Mouse (Mus musculus): ENCODE measurements around the gene Eif4enif1. TPM values are rescaled to one million over a fixed set of nuclear protein-coding genes. Genes with fewer than 3 reads are reported as not detected.
"Not testable (repeated sequence)": the region's sequence is repeated elsewhere in the genome, so short reads cannot be mapped to it uniquely, and the experiment has no call there.

Gene Eif4enif1
- polyA plus RNA-seq, 1 experiment from 2014 or later: 62.5 TPM

DNA sequence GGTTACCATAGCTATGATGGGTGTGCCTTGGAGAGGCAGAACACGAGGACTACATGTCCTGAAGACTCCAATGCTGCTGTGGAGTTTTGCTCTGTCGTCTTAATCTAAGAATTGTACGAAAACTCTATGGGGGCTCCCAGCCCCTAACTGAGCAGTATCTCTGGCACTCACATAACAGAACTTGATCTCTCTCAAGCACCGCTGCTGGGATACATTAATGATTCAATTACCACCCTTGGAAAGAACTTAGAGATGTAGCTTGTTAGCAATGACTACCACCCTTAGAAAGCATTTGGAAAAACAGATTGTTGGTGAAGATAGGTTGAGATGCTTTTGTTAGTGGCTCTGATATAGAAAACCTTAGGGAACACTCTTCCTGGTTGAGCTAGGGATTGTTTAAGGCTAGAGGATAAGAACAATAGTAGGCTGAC, 34.6 kb upstream of the Eif4enif1 start:
- not testable (repeated sequence) for H3K36me3 ChIP-seq; H3K9ac ChIP-seq; H3K27me3 ChIP-seq (replicated peaks); ATAC-seq (ENCODE audit: low FRiP score, low read depth); H3K27ac ChIP-seq; H3K4me1 ChIP-seq; H3K4me2 ChIP-seq (replicated peaks); H3K4me3 ChIP-seq
- WGBS: 74% methylated on average over 4 of the region's 4 CpGs
- H3K9me3 ChIP-seq: peaks cover 13% of the 10 kb centered on the region

DNA sequence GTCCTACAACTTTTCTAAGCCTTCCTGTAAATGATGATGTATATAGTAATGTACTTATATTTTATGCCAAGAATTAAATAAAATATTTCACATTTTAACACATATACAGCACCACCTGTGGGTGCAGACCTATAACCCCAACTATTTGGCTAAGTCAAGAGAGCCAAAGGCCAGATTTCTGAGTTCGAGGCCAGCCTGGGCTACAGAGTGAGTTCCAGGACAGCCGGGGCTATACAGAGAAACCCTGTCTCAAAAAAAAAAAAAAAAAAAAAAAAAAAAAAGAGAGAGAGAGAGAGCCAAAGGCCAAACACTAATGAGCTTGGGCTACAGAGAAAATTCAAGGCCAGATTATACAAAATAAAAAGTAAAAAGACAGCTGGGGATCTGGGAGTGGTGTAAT, 33.1 kb upstream of the Eif4enif1 start:
- ATAC-seq (ENCODE audit: low FRiP score, low read depth); H3K4me3 ChIP-seq; H3K27me3 ChIP-seq (replicated peaks); H3K9ac ChIP-seq; H3K27ac ChIP-seq; H3K4me2 ChIP-seq (replicated peaks); H3K4me1 ChIP-seq; H3K36me3 ChIP-seq: not testable (repeated sequence)
- WGBS: 74% methylated on average over 2 of the region's 2 CpGs
- peaks cover 16% of the 10 kb centered on the region for H3K9me3 ChIP-seq

GRCm38 (mm10) chr11:3171931-3172330, 30.3 kb upstream of the Eif4enif1 start:
- H3K4me2 ChIP-seq (replicated peaks); H3K4me3 ChIP-seq; H3K27ac ChIP-seq; H3K4me1 ChIP-seq; ATAC-seq (ENCODE audit: low FRiP score, low read depth); H3K27me3 ChIP-seq (replicated peaks); H3K36me3 ChIP-seq; H3K9ac ChIP-seq: not testable (repeated sequence)
- peaks cover 10% of the 10 kb centered on the region for H3K9me3 ChIP-seq
- 67% methylated on average over 1 of the region's 1 CpGs for WGBS

GRCm38 (mm10) chr11:3172526-3172925, 29.7 kb upstream of the Eif4enif1 start:
- peaks cover 10% of the 10 kb centered on the region for H3K9me3 ChIP-seq
- not testable (repeated sequence) for H3K27ac ChIP-seq; H3K9ac ChIP-seq; H3K4me3 ChIP-seq; H3K4me1 ChIP-seq; ATAC-seq (ENCODE audit: low FRiP score, low read depth); H3K27me3 ChIP-seq (replicated peaks); H3K4me2 ChIP-seq (replicated peaks); H3K36me3 ChIP-seq
- 64% methylated on average over 5 of the region's 6 CpGs for WGBS

DNA sequence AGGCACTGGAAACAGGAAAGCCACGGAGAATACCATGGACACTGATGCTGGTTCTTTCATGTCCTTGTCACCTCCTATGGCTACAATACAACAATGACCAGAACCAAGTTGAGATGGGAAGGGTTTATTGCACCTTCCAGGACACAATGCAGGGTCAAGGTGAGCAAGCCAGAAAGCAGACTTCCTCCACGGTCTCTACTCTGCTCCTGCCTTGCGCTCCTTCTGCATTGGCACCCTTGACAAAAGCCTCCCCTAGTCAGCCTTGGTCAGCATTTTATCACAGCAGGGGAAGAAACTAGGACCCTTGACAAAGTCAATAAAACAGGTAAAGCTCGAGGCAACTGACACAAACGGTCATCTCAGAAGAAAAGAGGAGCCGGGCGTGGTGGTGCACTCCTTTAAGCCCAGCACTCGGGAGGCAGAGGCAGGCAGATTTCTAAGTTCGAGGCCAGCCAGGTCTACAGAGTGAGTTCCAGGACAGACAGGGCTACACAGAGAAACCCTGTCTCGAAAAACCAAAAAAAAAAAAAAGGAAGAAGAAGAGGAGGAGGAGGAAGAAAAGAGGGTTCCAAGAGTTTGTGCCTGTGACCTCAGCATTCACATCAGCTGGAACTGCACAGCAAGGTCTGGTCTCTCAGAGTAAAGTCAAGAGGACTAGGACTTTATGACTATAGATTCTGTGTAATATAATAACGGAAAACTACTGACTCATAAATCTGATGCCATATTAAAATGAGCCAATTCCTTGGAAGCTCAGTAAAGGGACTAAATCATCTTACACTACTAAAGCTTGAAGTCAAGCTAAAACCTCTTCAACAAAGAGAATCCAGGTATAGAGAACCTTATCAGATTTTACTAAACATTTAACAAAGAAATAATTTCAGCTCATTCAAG, 28.5 kb upstream of the Eif4enif1 start:
- ATAC-seq (ENCODE audit: low FRiP score, low read depth): peak; percentile 39

GRCm38 (mm10) chr11:3178968-3179725, 23.0 kb upstream of the Eif4enif1 start:
- H3K36me3 ChIP-seq; H3K4me1 ChIP-seq; H3K27me3 ChIP-seq (replicated peaks); H3K4me3 ChIP-seq; H3K9me3 ChIP-seq; H3K4me2 ChIP-seq (replicated peaks); ATAC-seq (ENCODE audit: low FRiP score, low read depth); H3K27ac ChIP-seq; H3K9ac ChIP-seq: not testable (repeated sequence)
- WGBS: 83% methylated on average over 6 of the region's 6 CpGs

More for the DNA sequence above, 28.5 kb upstream of the Eif4enif1 start:
- H3K36me3 ChIP-seq; H3K27me3 ChIP-seq (replicated peaks); H3K4me1 ChIP-seq; H3K27ac ChIP-seq; H3K4me2 ChIP-seq (replicated peaks); H3K4me3 ChIP-seq; H3K9ac ChIP-seq: not testable (repeated sequence)
- WGBS: 84% methylated on average over 11 of the region's 11 CpGs
- peaks cover 10% of the 10 kb centered on the region for H3K9me3 ChIP-seq

DNA sequence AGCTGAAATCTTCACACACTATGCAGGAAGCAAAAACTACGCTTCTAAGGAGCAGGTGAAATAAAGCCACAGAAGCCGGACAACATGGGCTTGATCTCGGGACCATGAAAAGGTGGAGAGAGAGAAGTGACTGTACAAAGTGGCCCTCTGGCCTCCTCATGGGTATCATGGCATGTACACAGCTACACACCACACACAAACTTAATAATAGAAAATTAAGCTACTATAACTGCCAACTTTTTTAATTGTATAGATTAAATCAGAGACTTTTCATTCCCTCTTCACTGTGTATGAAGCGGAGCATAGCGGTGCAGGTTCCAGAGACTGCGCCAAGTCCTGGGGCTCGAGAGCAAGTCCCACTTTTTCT, 22.5 kb upstream of the Eif4enif1 start:
- H3K4me3 ChIP-seq; H3K4me2 ChIP-seq (replicated peaks); H3K4me1 ChIP-seq; H3K27me3 ChIP-seq (replicated peaks); ATAC-seq (ENCODE audit: low FRiP score, low read depth); H3K9ac ChIP-seq; H3K36me3 ChIP-seq; H3K27ac ChIP-seq; H3K9me3 ChIP-seq: not testable (repeated sequence)
- 87% methylated on average over 7 of the region's 7 CpGs for WGBS

GRCm38 (mm10) chr11:3180510-3181160, 21.6 kb upstream of the Eif4enif1 start:
- WGBS: 79% methylated on average over 6 of the region's 6 CpGs

DNA sequence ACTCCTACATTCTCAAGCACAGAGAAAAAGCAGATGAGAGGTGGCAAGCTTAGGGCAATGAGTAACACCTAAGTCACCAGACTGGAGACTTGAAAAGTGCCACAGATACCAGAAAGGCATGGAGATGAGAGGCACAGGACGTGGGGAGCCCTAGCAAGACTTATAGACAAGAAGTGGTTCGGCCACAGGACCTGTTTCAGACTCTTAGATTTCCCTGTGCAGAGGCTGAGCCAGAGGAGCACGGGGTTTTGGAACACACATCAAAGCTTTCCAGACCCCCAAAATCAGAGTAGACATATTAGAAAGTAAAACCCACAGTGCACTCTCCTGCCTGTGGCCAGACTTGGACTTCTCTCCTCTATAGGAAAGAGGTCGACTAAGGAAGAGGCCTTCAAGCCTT, 20.9 kb upstream of the Eif4enif1 start:
- not testable (repeated sequence) for H3K9me3 ChIP-seq; H3K27me3 ChIP-seq (replicated peaks); H3K36me3 ChIP-seq; H3K4me2 ChIP-seq (replicated peaks); ATAC-seq (ENCODE audit: low FRiP score, low read depth); H3K9ac ChIP-seq; H3K4me1 ChIP-seq; H3K4me3 ChIP-seq; H3K27ac ChIP-seq
- 59% methylated on average over 4 of the region's 4 CpGs for WGBS

More at GRCm38 (mm10) chr11:3180510-3181160, 21.6 kb upstream of the Eif4enif1 start:
- H3K27me3 ChIP-seq (replicated peaks); H3K4me2 ChIP-seq (replicated peaks); ATAC-seq (ENCODE audit: low FRiP score, low read depth); H3K4me1 ChIP-seq; H3K36me3 ChIP-seq; H3K9me3 ChIP-seq; H3K9ac ChIP-seq; H3K27ac ChIP-seq; H3K4me3 ChIP-seq: not testable (repeated sequence)

DNA sequence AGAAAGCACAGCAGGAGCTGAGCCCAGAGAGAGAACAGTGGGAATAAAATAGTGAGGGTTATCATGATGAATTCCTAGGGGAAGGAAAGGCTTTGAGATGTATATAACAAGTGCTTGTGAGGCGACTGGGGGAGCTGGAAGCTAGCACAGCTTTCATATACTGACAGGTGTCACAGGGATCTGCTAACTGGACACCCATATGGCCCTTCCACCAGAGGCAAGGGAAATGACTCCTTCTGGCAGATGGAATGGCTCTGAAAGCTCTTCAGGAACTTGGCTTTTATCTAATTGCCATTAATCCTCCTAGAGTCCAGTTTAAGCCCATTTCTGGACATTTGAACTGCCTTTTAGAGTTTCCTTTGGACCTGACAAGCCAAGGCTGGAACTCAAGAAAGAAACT, 20.2 kb upstream of the Eif4enif1 start:
- H3K9me3 ChIP-seq; H3K27ac ChIP-seq; H3K4me2 ChIP-seq (replicated peaks); H3K36me3 ChIP-seq; ATAC-seq (ENCODE audit: low FRiP score, low read depth); H3K27me3 ChIP-seq (replicated peaks); H3K9ac ChIP-seq; H3K4me1 ChIP-seq; H3K4me3 ChIP-seq: not testable (repeated sequence)
- WGBS: 50% methylated on average over 1 of the region's 1 CpGs

DNA sequence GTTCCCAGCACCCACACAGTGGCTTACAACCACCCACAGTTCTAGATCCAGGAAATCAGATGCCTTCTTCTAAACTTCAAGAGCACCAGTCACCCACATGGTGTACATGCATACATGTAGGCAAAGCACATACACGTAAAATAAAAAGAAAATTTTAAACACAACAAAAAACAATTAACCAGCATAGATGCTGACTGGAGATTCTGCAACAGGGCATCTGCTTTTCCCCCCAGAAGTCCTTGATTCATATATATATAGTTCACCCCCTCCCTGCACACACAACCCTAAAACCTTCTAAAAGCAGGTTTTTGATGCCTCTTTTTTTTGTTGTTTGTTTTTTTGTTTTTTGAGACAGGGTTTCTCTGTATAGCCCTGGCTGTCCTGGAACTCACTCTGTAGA, 19.5 kb upstream of the Eif4enif1 start:
- WGBS: 83% methylated on average over 1 of the region's 1 CpGs
- not testable (repeated sequence) for H3K4me3 ChIP-seq; H3K4me1 ChIP-seq; H3K9ac ChIP-seq; H3K36me3 ChIP-seq; H3K27me3 ChIP-seq (replicated peaks); H3K27ac ChIP-seq; H3K9me3 ChIP-seq; H3K4me2 ChIP-seq (replicated peaks); ATAC-seq (ENCODE audit: low FRiP score, low read depth)

DNA sequence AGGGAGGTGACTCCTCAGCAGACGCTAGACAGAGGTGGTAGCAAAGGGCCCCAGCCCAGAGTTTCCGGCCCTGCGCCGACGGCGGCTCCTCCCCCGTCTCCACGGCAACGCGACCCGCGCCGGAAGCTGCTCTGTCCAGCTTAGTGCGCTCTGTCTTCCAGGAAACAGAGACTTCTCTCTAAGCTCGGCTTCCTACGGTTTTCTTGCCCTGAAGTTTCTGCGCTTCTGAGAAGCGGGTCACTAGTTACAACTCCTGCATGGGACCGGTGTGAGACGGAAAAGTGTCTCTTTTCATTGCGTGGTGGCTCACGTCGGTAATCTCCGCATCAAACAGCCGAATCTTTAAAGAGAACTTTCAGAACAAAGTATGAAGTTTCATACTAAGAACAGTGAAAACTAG, 8.8 kb upstream of the Eif4enif1 start, which contains the start of gene Sfi1:
Gene Sfi1, minus strand, starts transcription at position 101 of the 400 bp plus-strand sequence.
- no peak within 1 kb of the TSS for H3K4me3 ChIP-seq
- H3K27ac ChIP-seq: no peak within 1 kb of the TSS
- WGBS: 86% methylated on average over 25 of the region's 25 CpGs
- no peak for ATAC-seq (ENCODE audit: low FRiP score, low read depth)
- H3K27me3 ChIP-seq (replicated peaks): no peaks in the 10 kb centered on the region
- H3K4me2 ChIP-seq (replicated peaks): no peak within 1 kb of the TSS
- no peaks in the 10 kb centered on the region for H3K4me1 ChIP-seq
- no peaks in the 10 kb centered on the region for H3K36me3 ChIP-seq
- H3K9ac ChIP-seq: no peak within 1 kb of the TSS
- no peaks in the 10 kb centered on the region for H3K9me3 ChIP-seq

Measured in neural tube, embryonic 12.5 days (tissue).